Mouse (Mus musculus) kidney, postnatal 0 days (tissue): Measurements from ENCODE around the gene Gpank1. TPM values are rescaled to one million over a fixed set of nuclear protein-coding genes. Genes with fewer than 3 reads are reported as not detected.

ENCODE experiments used
- ATAC-seq: fragments of 200-750 bp; cut with Nextera tagmentation; replicated peaks from 2 replicates; pipeline ENCODE4 v1.8.0; 2017; ENCODE audit warnings: low read depth, moderate number of reproducible peaks, moderate TSS enrichment, moderate library complexity; ENCODE audit not compliant: low FRiP score
- DNase-seq: peaks from one replicate; pipeline ENCODE4 v3.0.0-alpha.2; 2016; ENCODE audit warnings: low spot score
- H3K27ac ChIP-seq: fragments of 300-500 bp; sonication (generic); 2 replicates; pipeline ENCODE4 v1.5.1; 2014; ENCODE audit warnings: mild to moderate bottlenecking
- H3K27me3 ChIP-seq: fragments of 300-500 bp; sonication (generic); 2 replicates; pipeline ENCODE4 v1.6.1; 2014; ENCODE audit warnings: low read length, mixed read lengths; ENCODE audit not compliant: insufficient read depth
- H3K36me3 ChIP-seq: fragments of 300-500 bp; sonication (generic); 2 replicates; pipeline ENCODE4 v1.6.1; 2014; ENCODE audit warnings: low read length, mixed read lengths; ENCODE audit not compliant: insufficient read depth
- H3K4me1 ChIP-seq: fragments of 300-500 bp; sonication (generic); replicated peaks from 2 replicates; pipeline ENCODE4 v1.6.1; 2014; ENCODE audit warnings: antibody characterized with exemption, low read length, mixed read lengths; ENCODE audit not compliant: insufficient read depth
- H3K4me2 ChIP-seq: fragments of 300-500 bp; sonication (generic); 2 replicates; pipeline ENCODE4 v1.6.1; 2014; ENCODE audit warnings: mild to moderate bottlenecking, low read length, moderate library complexity, mixed read lengths
- H3K4me3 ChIP-seq: fragments of 300-500 bp; sonication (generic); replicated peaks from 2 replicates; pipeline ENCODE4 v1.5.1; 2014; ENCODE audit warnings: low read depth, low read length
- H3K9ac ChIP-seq: fragments of 300-500 bp; sonication (generic); 2 replicates; pipeline ENCODE4 v1.6.1; 2014; ENCODE audit warnings: low read depth, low read length
- H3K9me3 ChIP-seq: fragments of 300-500 bp; sonication (generic); replicated peaks from 2 replicates; pipeline ENCODE4 v1.6.1; 2016; ENCODE audit warnings: low read length, inconsistent platforms, mixed read lengths
- CTCF ChIP-seq: IDR thresholded peaks from 2 replicates; pipeline ENCODE4 v1.5.1; 2016; ENCODE audit warnings: antibody characterized with exemption, low read depth, mild to moderate bottlenecking, moderate library complexity
- WGBS: fragments of 180-500 bp; shearing (Covaris S2); extraction: QIAGEN DNeasy Blood & Tissue Kit; methylation state at CpG from one replicate; pipeline ENCODE4 v1.1.7; 2014; 5-methylcytosine and 5-hydroxymethylcytosine counted together
- polyA plus RNA-seq: library from polyadenylated mRNA; unstranded; fragments of >200 nt; fragmentation: Nextera tagmentation; extraction: Ambion mirVana; gene quantifications from 2 replicates; pipeline ENCODE4 v1.2.1, GENCODE M21; 2015

Gene Gpank1
- polyA plus RNA-seq, 1 experiment from 2014 or later, result 15.2 TPM

DNA sequence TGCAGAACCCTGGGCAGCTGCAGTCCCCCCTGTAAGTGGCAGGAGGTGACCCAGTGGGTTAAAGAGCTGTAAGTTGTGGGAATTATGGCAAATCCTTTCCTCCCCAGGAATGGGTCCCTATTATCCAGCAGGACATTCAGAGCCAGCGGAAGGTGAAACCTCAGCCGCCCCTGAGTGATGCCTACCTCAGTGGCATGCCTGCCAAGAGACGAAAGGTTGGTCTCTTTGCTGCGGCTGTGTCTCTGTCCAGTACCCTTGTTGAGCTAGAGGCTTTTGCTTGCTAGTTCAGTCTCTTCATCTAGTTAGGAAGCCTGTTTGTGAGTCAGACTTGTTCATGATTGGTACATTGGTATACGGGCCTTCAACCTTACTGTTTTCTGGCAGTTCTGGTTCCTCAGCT lies 24.9 kb downstream of the Gpank1 start:
- Histone ChIP-seq H3K9me3 (no peaks in the 10 kb centered on the region), H3K36me3 (peaks cover 90% of the 10 kb centered on the region), H3K27me3 (no peaks in the 10 kb centered on the region), H3K27ac (no peak overlapping the region), H3K4me2 (no peak overlapping the region), H3K4me3 (no peak overlapping the region), H3K4me1 (no peaks in the 10 kb centered on the region), H3K9ac (no peak overlapping the region)
- TF ChIP-seq CTCF, result no peak
- DNase-seq, result no peak
- ATAC-seq, result no peak
- WGBS, result 77% methylated on average over 5 of the region's 5 CpGs

DNA sequence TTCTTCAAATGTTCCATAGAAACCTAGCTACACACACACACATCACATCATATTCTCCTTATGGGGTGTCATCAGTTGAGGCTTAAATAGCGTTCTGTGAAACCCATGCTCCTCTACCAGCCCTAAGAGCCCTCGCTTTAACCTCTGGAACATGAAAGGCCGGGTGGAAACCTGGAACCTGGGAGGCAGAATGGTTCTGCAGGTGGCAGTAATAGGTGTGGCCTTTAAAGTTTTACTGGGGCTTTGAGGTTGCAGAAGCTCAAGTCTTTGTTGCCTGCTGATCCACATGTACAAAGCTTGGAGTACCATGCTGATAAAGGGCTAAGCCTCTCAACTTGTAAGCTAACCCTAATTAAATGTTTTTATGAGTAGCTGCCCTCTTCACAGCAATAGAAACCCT lies 26.1 kb downstream of the Gpank1 start:
- WGBS, result 47% methylated on average over 3 of the region's 3 CpGs
- Histone ChIP-seq H3K9ac (no peak overlapping the region), H3K9me3 (no peaks in the 10 kb centered on the region), H3K4me2 (no peak overlapping the region), H3K27ac (no peak overlapping the region), H3K27me3 (no peaks in the 10 kb centered on the region), H3K4me3 (no peak overlapping the region), H3K4me1 (no peaks in the 10 kb centered on the region), H3K36me3 (peaks cover 87% of the 10 kb centered on the region)
- DNase-seq (no peak), ATAC-seq (no peak)
- TF ChIP-seq CTCF, result no peak

DNA sequence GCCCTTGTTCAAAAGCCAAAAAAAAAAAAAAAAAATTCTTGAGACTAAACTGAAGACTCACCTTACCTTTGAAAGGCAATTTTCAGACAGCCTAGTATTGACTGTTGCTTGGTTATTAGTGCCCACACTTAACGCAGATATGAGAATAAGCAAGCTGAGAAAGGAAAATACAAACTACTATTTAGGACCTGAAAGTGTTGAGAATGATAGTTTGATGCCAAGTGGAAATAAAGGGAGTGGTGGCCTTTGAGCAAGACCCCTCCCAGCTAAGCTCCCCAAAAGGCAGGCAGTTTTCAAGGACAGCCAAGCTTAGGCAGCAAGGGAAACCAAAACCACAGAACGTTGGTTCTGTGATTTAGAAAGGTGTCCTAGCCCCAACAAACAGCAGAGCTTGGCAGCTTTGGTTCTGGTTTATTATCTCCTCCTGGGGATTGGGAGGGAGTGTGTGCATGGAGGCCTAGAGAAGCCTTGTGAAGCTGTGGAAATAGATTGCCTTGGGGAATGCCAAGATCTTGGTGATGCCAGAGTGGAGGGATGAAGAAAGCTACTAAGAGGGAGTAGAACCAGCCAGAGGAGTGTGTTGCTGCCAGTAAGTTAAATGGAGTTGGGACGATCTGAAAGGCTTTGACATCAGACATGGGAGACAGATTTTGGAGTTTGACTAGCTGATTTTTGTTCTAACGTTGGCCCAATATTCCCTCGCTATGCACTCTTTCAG lies 26.8 kb downstream of the Gpank1 start:
- Histone ChIP-seq H3K27me3 (no peaks in the 10 kb centered on the region), H3K27ac (0 out of 2 replicates have a peak overlapping the region, but pooled peaks have one; percentile 19), H3K9ac (no peak overlapping the region), H3K9me3 (no peaks in the 10 kb centered on the region), H3K4me3 (no peak overlapping the region), H3K36me3 (peaks cover 87% of the 10 kb centered on the region), H3K4me2 (no peak overlapping the region), H3K4me1 (no peaks in the 10 kb centered on the region)
- 61% methylated on average over 5 of the region's 5 CpGs for WGBS
- DNase-seq (no peak), ATAC-seq (no peak)
- TF ChIP-seq CTCF, result no peak

DNA sequence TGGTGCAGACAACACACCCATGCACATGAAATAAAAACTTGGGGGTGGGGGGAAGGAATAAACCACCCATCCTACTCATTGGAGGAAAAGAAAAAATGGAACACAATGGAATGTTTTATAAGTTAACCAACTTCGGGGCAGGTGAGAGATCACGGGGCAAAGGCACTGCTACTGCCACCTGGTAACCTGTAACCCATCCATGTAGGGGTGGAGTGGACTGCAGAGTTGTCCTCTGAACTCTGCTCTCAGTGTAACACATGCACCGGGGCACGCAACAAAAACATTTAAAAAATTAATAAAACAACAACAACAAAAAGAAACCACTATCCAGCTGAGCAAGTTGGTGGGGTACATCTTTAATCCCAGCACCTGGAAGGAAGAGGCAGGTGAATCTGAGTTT lies 30.9 kb downstream of the Gpank1 start:
- Histone ChIP-seq H3K9ac (no peak overlapping the region), H3K4me2 (no peak overlapping the region), H3K9me3 (no peaks in the 10 kb centered on the region), H3K4me1 (no peaks in the 10 kb centered on the region), H3K4me3 (no peak overlapping the region), H3K27ac (no peak overlapping the region), H3K27me3 (no peaks in the 10 kb centered on the region), H3K36me3 (peaks cover 90% of the 10 kb centered on the region)
- TF ChIP-seq CTCF, result no peak
- DNase-seq (no peak), ATAC-seq (no peak)
- 84% methylated on average over 4 of the region's 4 CpGs for WGBS

DNA sequence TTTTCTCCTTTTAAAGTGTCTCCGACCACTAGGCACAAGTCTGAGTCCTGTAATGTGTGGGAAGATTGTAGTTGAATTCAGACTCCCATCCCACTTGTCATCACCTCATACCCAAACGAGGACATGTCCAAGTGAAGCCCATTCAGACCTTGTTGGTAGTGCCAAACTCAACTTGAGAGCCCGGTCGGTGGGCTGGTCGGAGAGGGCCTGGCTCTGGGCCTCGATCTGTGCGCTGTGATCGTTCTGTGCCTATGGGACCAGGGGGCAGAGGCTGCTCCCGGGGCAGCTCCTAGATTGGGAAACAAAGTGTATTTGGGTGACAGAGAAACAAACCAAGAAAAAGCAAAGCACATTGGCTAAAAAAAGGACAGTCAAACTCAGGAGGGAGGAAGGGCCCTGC lies 31.8 kb downstream of the Gpank1 start:
- H3K27me3 ChIP-seq, result no peaks in the 10 kb centered on the region
- DNase-seq, result no peak
- no peaks in the 10 kb centered on the region for H3K9me3 ChIP-seq
- no peak overlapping the region for H3K4me3 ChIP-seq
- no peak for TF ChIP-seq CTCF
- H3K4me2 ChIP-seq, result no peak overlapping the region
- H3K9ac ChIP-seq, result no peak overlapping the region
- H3K27ac ChIP-seq, result no peak overlapping the region
- no peak for ATAC-seq
- H3K4me1 ChIP-seq, result no peaks in the 10 kb centered on the region
- peaks cover 93% of the 10 kb centered on the region for H3K36me3 ChIP-seq
- WGBS, result 87% methylated on average over 9 of the region's 9 CpGs

DNA sequence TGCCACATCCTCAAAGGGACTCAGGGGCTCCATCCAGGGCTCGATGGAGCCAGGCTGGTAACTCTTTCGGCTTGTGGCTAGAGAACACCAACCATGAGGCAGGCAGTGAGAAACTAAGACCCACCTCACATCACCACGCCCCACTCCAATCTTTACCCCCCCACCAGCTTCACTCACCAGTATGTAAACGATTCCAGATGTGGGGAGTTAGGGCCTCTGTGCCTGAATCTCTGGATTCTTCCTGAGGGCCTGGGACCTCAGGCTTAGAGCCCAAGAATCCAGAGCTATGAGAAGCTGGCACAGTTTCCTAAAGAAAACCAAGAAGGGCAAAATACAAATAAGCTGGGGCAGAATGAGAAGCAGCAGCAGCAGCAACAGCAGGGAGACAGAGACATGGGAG lies 32.7 kb downstream of the Gpank1 start:
- no peak for TF ChIP-seq CTCF
- peaks cover 93% of the 10 kb centered on the region for H3K36me3 ChIP-seq
- H3K4me2 ChIP-seq, result no peak overlapping the region
- 83% methylated on average over 4 of the region's 4 CpGs for WGBS
- ATAC-seq, result no peak
- H3K4me3 ChIP-seq, result no peak overlapping the region
- H3K4me1 ChIP-seq, result no peaks in the 10 kb centered on the region
- H3K9ac ChIP-seq, result no peak overlapping the region
- no peaks in the 10 kb centered on the region for H3K27me3 ChIP-seq
- H3K27ac ChIP-seq, result no peak overlapping the region
- H3K9me3 ChIP-seq, result no peaks in the 10 kb centered on the region
- DNase-seq, result no peak

DNA sequence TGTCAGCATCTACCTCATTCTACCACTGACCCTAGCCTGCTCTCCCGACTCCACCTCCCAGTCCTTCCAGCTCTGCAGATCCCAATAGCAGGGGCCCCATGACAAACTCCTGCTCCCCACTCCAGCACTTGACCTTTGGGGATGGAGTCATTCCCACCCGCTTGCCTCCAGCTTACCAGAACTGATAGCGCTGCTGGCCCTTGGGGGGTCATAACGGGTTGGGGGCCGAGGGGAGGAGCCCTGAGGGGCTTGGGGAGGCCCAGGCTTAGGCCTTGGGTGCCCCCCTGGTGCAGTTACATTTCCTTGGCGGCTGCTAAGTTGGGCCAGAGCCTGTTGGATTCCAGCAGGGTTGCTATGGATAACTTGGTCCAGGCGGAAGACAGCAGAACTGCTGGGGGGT lies 33.4 kb downstream of the Gpank1 start:
- no peaks in the 10 kb centered on the region for H3K27me3 ChIP-seq
- peaks cover 94% of the 10 kb centered on the region for H3K36me3 ChIP-seq
- no peak overlapping the region for H3K4me3 ChIP-seq
- DNase-seq (no peak), ATAC-seq (no peak; the same call in 1 of the 2 replicates)
- no peaks in the 10 kb centered on the region for H3K4me1 ChIP-seq
- H3K4me2 ChIP-seq, result no peak overlapping the region
- H3K9me3 ChIP-seq, result no peaks in the 10 kb centered on the region
- no peak overlapping the region for H3K9ac ChIP-seq
- no peak for TF ChIP-seq CTCF
- no peak overlapping the region for H3K27ac ChIP-seq
- 93% methylated on average over 7 of the region's 7 CpGs for WGBS
